Mouse (Mus musculus) left cerebral cortex, postnatal 14 days (tissue): ENCODE measurements around the gene Shd. TPM values are rescaled to one million over a fixed set of nuclear protein-coding genes. Genes with fewer than 3 reads are reported as not detected.

Experiments used
- DNase-seq, 2 experiments: peaks; one replicate each; pipeline ENCODE4 v3.0.0; 2021 to 2022; ENCODE audit warnings: low spot score in 2 of 2, mixed read lengths in 1 of 2
- intact Hi-C: fragments of 180-260 bp; cut with DNase I; formaldehyde crosslinking; loops from one replicate; pipeline ENCODE4 v1.15.1; 2025
- total RNA-seq, 2 experiments: library from RNA; stranded (reverse); gene quantifications; 2 replicates each; pipeline ENCODE4 v1.2.3; 2021

Shd gene
- total RNA-seq, 2 experiments from 2014 or later, result 34.3 to 39.5 TPM

DNA sequence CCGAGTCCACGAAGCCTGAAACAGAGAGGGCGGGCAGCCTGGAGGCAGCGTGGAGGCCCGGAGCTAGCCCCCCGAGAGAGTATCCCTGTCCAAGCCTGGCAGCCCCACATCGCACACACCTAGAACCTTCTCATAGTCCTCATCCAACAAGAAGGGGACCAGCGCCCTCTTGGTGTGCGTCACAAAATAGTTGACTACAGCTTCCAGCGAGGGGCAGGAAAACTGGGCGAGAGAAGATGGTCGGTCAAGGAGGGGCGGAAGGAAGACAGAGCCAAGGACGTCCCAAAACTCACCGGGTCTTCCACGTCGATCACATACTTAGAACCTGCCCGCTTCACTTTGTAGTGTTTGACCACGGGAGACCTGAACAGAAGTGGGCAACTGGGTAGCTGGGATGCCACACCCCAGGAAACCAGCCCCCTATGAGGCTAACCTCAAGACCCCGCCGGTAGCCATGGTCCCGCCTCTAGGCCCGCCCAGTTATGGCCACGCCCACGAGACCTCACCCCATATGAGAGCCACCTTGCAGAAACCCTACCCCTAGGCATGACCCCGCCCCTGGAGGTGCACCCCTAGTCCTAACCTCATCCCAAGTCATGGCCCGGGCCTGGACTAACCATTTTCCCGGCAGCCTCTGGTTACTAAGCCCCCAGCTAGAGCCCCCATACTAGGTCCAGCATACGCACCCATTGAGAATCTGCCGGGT is 29.7 kb downstream of the Shd start:
- DNase-seq, result no peak
- intact Hi-C loops, result no loop called here

DNA sequence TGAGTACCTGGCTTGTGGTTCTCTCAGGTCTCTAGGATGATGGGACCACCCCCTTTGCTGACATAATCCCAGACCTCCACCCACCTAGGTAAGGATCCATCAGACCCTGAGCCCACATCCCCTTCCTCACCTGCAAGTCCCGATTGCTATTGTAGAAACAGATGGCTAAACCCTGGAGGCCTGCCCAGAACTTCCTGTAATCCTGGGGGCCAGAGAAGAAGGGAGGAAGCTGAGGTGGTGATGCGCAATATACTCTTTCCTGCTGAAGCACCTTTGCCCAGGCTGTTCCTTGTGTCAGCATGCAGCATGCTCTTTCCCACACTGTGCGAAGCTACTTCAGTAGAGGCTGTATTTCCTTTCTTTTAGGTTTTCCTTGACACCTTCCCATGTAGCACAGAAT is 32.7 kb downstream of the Shd start:
- DNase-seq, result no peak
- intact Hi-C loops, result no loop called here

DNA sequence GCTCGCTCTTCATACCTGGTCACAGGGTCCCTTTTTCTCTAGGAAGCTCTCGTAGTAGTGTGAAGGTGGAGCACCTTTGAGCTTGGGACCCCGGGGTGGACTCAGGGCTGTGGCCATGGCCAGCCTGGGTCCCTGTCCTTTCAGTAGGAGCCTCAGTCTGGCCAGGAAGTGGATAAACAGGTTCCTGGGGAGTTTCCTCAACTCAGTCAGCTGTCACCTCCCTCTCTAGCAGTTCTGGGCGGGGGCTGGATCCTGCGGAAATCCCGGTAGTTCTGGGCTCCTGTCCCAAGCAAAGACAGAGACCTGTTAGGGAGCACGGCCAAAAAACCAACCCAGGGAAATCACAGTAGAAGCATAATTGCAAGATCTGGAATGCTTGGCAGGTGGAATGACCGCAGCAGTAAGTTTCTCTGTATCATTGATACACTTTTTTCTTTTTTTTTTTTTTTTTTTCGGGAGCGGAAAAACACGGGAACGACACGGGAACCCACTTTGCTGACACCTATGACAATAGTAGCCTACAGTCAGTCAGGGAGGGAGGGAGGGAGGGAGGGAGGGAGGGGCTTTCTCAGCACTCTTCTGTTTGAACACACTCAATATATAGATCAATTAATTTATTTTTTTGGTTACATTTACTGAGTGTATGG is 35.3 kb downstream of the Shd start, which contains the start of the genes Stap2 and Mpnd:
TSS of gene Stap2 (minus strand) at position 170 of the 647 bp plus-strand sequence.
TSS of gene Mpnd (plus strand) at position 297 of the 647 bp plus-strand sequence.
- intact Hi-C loops, result no loop called here
- DNase-seq, result no peak

DNA sequence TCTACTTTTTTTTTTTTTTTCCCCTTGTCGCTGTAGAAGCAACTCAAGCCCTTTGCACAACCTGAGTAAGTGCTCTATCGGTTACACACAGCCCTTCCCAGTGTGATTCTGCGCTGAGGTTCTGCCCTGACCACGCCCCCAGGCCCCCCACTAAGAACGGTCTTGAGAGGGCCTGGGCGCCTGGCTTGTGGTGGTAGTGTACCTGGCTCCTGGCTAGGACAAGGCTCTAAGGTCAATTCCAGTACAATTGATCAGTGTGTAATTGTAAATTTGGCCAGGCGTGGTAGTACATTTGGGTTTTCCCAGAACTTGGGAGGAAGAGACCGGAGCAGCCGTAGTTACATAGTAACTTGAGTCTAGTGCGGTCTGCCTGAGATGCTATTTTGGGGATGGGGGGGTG is 36.7 kb downstream of the Shd start:
- no peak for DNase-seq
- intact Hi-C loops, result no loop called here

DNA sequence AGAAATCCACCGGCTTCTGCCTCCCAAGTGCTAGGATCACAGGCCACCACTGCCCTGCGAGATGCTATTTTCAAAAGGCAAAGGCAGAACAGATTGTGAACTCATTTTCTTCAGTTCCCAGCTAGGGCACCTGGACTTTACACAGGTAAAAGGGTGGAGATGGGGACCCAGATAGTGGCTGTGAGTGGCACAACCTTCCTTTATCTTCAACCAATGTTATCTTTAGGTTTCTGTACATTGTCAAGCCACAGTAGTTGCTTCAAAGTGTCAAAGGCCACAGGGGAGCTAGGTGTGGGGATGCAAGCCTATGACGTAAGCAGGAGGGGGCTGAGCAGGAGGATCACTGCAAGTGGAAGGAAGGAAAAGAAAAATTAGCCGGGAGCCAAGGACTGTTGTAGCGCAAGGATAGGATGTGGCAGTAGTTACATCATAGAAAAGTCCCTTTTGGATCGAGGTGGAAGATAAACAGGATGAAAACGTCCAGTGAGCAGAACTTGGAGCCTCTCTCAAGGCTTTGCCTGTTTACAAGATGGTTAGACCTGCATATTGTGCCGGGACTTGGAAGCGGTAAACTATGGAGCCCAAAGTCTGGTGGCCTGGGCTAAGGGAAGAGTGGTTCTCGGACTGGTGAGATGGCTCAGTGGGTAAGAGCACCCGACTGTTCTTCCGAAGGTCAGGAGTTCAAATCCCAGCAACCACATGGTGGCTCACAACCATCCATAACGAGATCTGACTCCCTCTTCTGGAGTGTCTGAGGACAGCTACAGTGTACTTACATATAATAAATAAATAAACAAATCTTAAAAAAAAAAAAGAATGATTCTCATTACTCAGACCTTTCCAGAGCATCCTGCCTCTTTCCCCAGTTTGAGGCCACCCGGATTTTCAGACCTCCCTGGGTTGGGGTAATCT is 37.4 kb downstream of the Shd start:
- intact Hi-C loops, result no loop called here

DNA sequence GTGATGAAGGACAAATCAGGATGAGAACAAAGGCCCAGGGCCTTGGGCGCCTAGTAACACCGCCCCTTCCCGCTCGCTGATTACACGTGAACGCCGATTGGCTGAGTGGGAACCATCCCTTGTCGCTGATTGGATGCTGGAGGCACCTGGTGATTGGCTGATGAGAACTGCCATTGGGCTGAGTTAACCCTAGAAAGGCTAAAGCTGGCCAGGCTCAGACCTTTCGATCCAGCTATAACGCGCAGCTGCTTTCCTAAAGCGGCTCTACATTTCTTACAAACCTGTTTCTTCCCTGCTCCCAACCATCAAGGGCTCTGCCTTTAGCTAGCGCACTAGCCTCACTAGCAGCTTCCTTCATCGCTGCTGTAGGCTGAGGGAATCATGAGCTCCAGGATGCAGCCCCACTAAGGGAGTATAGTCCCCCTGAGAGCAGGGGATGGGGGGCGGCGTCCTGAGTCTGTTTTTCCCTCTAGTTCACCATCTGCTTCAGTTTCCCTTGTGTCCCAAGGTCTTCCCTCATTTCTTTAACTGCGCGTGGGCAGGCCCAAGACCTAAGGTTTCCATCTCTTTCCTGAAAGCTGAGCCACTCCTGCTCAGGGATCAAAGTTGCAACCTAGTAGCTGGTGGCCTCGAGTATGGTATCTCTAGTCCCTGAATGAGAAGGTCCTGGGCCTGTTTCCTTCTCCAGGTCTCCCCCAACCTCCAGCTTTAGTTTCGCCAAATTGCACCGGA is 38.3 kb downstream of the Shd start:
- peak; percentile 97 to 98 for DNase-seq
- intact Hi-C loops, result no loop called here

More for the DNA sequence above, 37.4 kb downstream of the Shd start:
- DNase-seq, result no peak

DNA sequence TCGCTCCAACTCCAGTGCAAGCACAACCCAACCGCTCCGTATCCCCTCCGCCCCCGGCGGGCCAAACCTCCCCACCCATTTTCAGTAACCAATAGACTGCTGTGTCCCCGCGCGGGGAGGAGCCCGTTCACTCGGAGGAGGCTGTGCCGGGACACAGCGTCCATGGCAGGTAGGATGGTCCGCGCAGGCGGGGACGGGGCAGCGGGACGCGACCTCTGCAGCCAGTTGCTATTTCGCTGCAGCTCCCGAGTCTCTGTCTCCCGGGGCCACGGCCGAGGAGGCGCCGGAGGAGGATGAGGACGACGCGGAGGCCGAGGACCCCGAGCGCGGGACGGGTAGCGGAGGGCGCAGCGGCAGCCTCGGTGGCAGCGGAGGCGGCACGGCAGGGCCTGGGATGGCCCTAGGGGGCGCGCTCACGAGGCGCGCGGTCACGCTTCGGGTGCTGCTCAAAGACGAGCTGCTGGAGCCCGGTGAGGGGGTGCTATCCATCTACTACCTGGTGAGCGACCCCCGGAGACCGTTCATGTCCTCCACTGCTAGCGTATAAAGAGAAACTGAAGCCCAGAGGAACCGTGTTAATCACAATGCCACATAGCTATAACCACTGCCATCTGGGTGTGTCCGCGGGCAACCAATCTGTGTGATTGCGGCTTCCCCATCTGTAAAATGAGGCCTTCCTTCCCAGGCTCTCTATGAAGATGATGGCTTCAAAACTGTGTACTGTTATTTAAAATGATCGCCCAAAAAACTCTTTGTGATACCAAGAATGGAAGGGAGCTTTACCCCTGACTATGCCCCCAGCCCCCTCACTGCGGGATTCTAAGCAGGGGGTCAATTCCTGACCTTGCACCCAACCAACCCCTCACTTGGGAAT is 39.1 kb downstream of the Shd start:
- intact Hi-C loops, result no loop called here
- DNase-seq, result peak; percentile 93

DNA sequence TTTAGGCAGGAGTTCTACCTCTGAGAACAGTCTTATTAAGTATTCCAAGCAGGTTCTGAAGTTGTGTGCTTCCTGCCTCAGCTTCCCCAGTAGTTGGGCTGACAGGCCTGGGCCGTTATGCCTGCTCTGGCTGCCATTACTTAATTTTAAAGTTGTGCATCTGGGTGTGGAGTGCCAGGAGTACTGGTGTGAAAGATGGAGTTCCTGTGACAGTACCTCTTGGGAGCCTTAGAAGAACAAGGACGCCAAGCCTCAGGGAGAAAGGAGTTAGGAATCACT is 39.6 kb downstream of the Shd start:
- intact Hi-C loops, result no loop called here
- DNase-seq, result no peak

DNA sequence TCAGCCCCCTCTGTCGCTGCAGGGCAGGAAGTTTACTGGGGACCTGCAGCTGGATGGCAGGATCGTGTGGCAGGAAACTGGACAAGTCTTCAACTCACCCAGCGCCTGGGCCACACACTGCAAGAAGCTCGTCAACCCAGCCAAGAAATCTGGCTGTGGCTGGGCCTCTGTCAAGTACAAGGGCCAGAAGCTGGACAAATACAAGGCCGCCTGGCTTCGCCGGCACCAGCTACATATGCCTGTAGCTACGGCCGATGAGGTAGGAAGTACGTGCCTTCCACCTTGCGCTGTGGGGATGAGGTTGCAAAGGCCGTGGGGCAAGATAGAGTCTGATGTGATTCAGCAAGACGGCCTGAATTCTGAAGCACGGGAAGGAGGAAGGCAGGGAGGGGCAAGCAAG is 40.0 kb downstream of the Shd start:
- intact Hi-C loops, result no loop called here
- DNase-seq, result no peak

DNA sequence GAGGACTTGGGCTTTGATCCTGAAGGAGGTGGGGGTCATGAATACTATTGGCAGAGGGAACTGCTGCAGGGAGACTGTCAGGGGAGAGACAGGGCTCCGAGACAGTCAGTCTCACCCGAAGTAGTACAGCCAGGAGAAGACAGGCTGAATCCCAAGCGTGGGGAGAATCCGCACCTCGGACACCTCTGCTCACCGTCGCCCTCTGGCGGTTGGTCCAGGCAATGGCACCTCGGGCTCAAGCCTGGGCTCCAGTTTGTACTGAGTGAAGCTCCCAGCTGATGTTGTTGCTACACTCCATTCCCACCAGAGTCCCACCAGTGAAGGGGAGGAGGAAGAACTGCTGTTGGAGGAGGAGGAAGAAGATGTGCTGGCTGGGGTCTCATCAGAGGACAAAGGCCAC is 40.4 kb downstream of the Shd start:
- DNase-seq, result peak; percentile 77 to 78
- intact Hi-C loops, result no loop called here

DNA sequence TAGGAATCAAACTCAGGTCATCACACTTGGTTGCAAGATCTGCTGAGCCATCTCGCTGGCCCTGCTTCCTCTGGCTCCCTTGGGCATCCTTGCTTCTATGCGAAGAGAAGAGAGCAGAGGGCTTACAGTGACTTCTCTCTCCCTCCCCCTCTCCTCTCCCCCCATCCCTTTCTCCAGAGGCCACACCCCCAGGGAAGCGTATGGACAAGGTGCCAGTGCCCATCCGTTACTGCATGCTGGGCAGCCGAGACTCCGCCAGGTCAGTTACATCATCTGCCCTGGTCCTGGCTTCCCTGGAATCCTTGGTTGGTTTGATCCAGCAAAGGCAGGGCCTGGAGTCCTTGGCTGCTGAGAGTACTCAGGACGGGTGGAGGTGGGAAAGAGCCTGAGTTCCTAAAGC is 41.2 kb downstream of the Shd start:
- intact Hi-C loops, result no loop called here
- no peak for DNase-seq

DNA sequence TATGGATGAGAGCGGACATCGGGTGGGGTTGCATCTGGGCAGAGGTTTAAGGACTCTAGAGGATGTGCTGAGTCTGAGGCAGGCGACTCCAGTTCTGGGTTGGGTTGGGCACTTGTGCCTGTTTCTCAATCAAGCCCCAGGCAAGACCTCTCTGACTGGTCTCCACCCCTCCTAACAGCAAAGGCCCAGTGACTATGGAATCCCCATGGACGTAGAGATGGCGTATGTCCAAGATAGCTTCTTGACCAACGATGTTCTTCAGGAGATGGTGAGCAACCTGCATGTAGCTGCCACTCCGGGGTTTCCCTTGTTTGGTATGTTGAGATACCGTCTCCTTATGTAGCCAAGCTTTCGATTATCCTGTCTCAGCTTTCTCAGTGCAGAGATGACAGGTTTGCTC is 45.0 kb downstream of the Shd start:
- intact Hi-C loops, result no loop called here
- no peak for DNase-seq

DNA sequence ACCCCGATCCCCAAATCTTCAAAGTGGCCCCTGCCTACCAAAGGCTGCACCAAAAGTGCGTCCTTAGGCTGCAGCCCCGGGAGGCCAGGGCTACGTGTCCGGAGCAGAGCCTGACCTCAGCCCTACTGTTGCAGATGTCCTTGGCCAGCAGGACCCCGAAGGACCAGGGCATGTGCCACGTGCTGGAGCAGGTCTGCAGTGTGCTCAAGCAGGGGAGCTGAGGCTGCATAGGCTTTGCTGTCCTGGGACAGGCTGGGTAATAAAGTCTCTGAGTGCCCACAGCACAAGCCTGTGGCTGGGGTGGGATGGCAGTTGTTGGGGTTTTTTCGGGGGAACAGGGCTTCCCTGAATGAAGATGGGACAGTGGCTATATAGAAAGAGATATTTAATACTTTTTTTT is 46.1 kb downstream of the Shd start:
- DNase-seq, result no peak
- intact Hi-C loops, result no loop called here

DNA sequence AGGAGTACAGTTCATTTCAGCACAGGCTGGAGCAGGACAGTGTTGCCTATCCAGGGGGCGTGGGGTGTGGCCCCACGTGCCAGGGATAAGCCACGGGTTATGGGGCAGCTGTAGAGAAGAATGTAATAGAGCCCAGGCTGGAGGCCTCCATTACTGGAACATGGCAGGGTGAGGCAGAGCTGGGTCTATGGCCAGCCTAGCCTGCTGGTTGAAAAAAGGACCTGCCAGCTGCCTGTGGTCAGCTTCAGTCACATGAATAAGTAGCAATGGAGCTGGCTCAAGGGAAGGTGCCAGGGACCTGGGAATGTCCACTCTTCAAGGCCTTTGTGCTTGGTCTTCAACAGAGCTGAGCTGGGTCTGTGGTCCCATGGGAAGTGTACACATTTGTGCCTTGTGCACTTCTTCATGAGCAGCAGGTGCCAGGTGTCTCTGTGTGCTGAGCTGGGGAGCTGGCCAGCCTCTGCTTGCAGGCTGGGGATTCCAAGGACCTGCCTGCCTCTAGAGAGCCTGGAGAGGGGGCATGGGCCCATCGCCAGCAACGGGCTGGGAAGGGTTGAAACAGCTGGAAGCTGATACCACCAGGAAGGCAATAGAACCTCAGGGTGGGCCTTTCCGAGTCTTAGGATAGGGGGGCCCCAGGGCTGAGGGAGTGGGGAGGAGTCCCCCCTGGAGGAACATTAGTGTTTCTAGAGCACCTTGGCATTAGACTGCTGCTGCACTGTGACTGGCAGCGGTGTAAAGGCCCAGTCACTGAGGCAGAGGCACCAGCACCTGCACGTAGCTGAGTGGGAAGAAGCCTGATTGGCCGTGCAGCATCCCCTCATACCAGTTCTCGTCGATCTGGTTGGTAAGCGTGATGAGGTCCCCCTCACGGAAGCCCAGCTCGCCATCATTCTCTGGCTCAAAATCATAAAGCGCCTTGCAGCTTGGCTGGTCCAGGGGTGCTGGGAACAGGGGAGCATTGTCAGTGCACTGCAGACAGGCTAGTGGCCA is 46.8 kb downstream of the Shd start:
- DNase-seq, result no peak
- intact Hi-C loops, result no loop called here

DNA sequence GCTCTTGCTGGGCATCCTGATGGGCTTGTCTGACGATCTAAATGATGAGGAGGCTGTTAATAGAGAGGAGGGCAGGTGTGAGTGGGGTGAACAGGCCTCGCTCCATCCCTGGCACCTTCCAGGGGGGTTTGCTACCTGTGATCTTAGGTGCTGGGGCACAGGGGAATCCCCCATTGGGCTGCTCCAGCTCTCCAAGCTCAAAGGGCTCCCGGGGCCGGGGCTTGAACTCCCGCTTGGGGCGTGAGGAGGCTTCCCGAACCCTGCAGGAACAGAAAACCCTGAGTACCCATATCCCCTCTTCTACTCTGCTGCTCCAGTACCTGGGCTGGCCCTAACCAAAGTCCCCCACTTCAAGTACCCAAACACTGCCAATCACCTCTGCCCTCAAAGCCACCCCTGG is 47.6 kb downstream of the Shd start:
- intact Hi-C loops, result no loop called here
- DNase-seq, result no peak

DNA sequence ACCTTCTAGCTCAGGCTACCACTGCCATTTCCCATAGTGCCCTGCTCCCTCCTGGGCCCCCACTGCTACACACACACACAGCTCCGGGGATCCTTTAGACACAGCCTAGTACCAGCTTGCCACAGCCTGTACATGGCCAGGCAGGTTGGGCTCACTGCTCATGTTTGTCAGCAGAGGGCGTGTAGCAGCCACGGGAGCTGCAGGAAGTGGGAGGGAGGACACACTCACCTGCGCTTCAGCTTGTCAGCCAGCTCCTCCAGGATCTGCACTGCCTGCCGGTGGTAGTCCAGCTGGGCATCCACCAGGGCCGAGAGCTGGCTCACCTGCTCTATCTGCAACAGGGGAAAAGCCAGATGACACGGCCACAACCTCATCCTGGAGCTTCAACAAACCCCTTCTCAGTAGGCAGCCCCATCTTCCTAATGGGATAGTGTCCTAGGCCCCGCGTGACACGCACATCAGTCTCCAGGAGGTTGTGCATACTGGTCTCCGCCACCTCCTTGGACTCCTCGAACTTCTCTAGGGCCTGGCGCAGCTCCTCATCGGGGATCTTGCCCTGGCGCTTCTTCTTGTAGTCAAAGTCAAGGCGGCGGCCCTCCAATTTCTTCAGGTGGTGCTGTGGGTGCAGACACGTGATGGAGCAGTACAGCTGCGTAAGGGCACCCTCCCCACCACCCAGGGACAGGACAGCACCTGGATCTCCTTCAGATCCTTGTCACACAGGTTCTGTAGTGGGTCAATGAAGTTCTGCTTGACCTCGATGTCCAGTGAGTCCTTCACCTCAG is 48.3 kb downstream of the Shd start:
- DNase-seq, result peak; percentile 68 to 79
- intact Hi-C loops, result no loop called here
